In the genomic region with DNA sequence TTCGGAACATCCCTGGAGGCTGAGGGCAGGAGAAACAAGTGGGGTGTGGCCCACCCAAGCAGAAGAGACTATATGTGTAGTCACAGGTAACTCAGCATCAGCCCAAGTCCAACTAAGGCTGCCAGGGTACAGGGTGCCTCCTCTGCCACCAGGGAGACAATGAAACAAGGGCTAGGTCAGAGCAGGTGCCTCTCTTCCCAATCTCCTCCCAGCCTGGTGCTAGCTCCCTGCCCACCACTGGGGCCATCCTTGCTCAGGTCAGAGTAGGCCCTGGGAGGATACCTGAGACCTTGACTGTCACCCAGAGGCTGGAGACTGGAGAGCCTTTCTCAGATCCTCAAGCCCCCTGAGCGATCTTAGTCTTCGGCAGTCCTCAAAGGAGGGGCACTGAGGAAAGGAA, we compare ENCODE assay signal across 22 mouse cellular contexts. TPM values are rescaled to one million over a fixed set of nuclear protein-coding genes. Genes with fewer than 3 reads are reported as not detected.
"Had no signal": no experiment of that assay in that cellular context is flagged by ENCODE, and none has a peak within 500 bp of the region (broad histone marks: within the 10 kb centered on the region; RNA-seq: fewer than 3 reads in every experiment).

No protein-coding gene starts in this region.

- H3K4me1 ChIP-seq: midbrain, embryonic 15.5 days had no signal

- H3K27me3 ChIP-seq: lung, embryonic 15.5 days; midbrain, embryonic 15.5 days had no signal

- H3K27ac ChIP-seq: lung, embryonic 15.5 days; macrophage; midbrain, embryonic 12.5 days; midbrain, embryonic 15.5 days; neural tube, embryonic 12.5 days had no signal

- H3K4me2 ChIP-seq: lung, embryonic 15.5 days; midbrain, embryonic 12.5 days; midbrain, embryonic 15.5 days; neural tube, embryonic 12.5 days had no signal

- DNase-seq: liver, postnatal 0 days; lung, adult 2 months; lung, postnatal 14 days; lung, postnatal 36 days; right cerebral cortex, postnatal 14 days; thymus, adult 18-20 months; thymus, postnatal 14 days; thymus, postnatal 36 days had no signal

- H3K36me3 ChIP-seq: lung, embryonic 15.5 days; midbrain, embryonic 12.5 days; midbrain, embryonic 15.5 days; neural tube, embryonic 12.5 days had no signal

- H3K4me3 ChIP-seq: lung, embryonic 15.5 days; megakaryocyte, embryonic 14.5 days; midbrain, embryonic 12.5 days; midbrain, embryonic 15.5 days; neural tube, embryonic 12.5 days had no signal

- H3K9me3 ChIP-seq: lung, embryonic 15.5 days; midbrain, embryonic 12.5 days; midbrain, embryonic 15.5 days; neural tube, embryonic 12.5 days had no signal

- ATAC-seq: liver, postnatal 0 days; lung, postnatal 0 days; midbrain, embryonic 15.5 days had no signal

- H3K9ac ChIP-seq: liver, postnatal 0 days; lung, embryonic 15.5 days; midbrain, embryonic 12.5 days; midbrain, embryonic 15.5 days; neural tube, embryonic 12.5 days had no signal

RNA-seq across cellular contexts. Expression of a gene that starts 41.9 kb away (rescaled TPM):
- total RNA-seq: megakaryocyte progenitor cell, adult 5-6 weeks; monocyte, adult 5-6 weeks; neutrophil, adult 5-6 weeks had no signal
- polyA plus RNA-seq: macrophage had no signal

RNA-seq across cellular contexts. Expression of a gene that starts 41.9 kb away (rescaled TPM):
- total RNA-seq: megakaryocyte progenitor cell, adult 5-6 weeks; monocyte, adult 5-6 weeks had no signal
- polyA plus RNA-seq: liver, postnatal 0 days; lung, postnatal 0 days; macrophage; thymus, postnatal 0 days had no signal

RNA-seq across cellular contexts. Expression of a gene that starts 43.5 kb away (rescaled TPM):
- total RNA-seq: megakaryocyte progenitor cell, adult 5-6 weeks; monocyte, adult 5-6 weeks; neutrophil, adult 5-6 weeks had no signal
- polyA plus RNA-seq: liver, postnatal 0 days; macrophage; neural tube, embryonic 14.5 days; stomach, embryonic 14.5 days; stomach, embryonic 16.5 days had no signal
